Mouse (Mus musculus) left cerebral cortex, postnatal 10 days (tissue): ENCODE measurements around the gene Znrd1. TPM values are rescaled to one million over a fixed set of nuclear protein-coding genes. Genes with fewer than 3 reads are reported as not detected.
"Not testable (repeated sequence)": the region's sequence is repeated elsewhere in the genome, so short reads cannot be mapped to it uniquely, and the experiment has no call there.

ENCODE experiments used
- DNase-seq, 2 experiments: peaks; one replicate each; pipeline ENCODE4 v3.0.0; 2021 to 2022; ENCODE audit warnings: low spot score in 2 of 2, mixed read lengths in 1 of 2; ENCODE audit errors: extremely low spot score in 1 of 2
- intact Hi-C: fragments of 180-260 bp; cut with DNase I; formaldehyde crosslinking; loops from one replicate; pipeline ENCODE4 v1.15.1; 2025
- total RNA-seq, 2 experiments: library from RNA; stranded (reverse); gene quantifications; 2 replicates each; pipeline ENCODE4 v1.2.3; 2021

Gene Znrd1
- total RNA-seq, result 10 to 100 TPM; 25.3 to 27.8 TPM

GRCm38 (mm10) chr17:36957999-36958743 lies at the start of gene Znrd1, which contains the start of gene Znrd1as:
Gene Znrd1 (minus strand): TSS chr17:36958559.
Gene Znrd1as (plus strand): TSS chr17:36958592.
- DNase-seq, result peak; percentile 95 to 97
- intact Hi-C loops, result loop anchor here (5.0 kb wide), 1 partner anchor 44 kb away; the partner anchor contains the start of gene Zfp57

- DNase-seq, result no peak
- intact Hi-C loops, result loop anchor here (5.0 kb wide), 2 partner anchors 44 to 46 kb away; partner anchors contain the start of genes Gabbr1, Znrd1 and Znrd1as
Observed at GRCm38 (mm10) chr17:37003366-37003765, 45.0 kb upstream of the Znrd1 start.

GRCm38 (mm10) chr17:37002364-37003330 lies 44.3 kb upstream of the Znrd1 start:
- intact Hi-C loops, result loop anchor here (5.0 kb wide), 2 partner anchors 45 kb away; partner anchors contain the start of genes Gabbr1, Znrd1 and Znrd1as
- DNase-seq, result peak; percentile 59 to 77

GRCm38 (mm10) chr17:37000863-37001262 lies 42.5 kb upstream of the Znrd1 start, which contains the start of gene Zfp57:
Gene Zfp57 (plus strand): TSS chr17:37001163.
- DNase-seq, result no peak
- intact Hi-C loops, result loop anchor here (5.0 kb wide), 2 partner anchors 44 to 46 kb away; partner anchors contain the start of genes Gabbr1, Znrd1 and Znrd1as

GRCm38 (mm10) chr17:36998477-36998876 lies 40.1 kb upstream of the Znrd1 start:
- DNase-seq, result no peak
- intact Hi-C loops, result no loop called here

GRCm38 (mm10) chr17:36997033-36997735 lies 38.8 kb upstream of the Znrd1 start:
- intact Hi-C loops, result no loop called here
- peak; percentile 43 to 81 for DNase-seq

- DNase-seq, result no peak
- intact Hi-C loops, result no loop called here
Observed at GRCm38 (mm10) chr17:36995448-36995847, 37.1 kb upstream of the Znrd1 start.

GRCm38 (mm10) chr17:36994528-36994927 lies 36.2 kb upstream of the Znrd1 start:
- intact Hi-C loops, result no loop called here

GRCm38 (mm10) chr17:36993770-36994325 lies 35.5 kb upstream of the Znrd1 start:
- DNase-seq, result no peak
- intact Hi-C loops, result no loop called here

More at GRCm38 (mm10) chr17:36994528-36994927, 36.2 kb upstream of the Znrd1 start:
- DNase-seq, result no peak

- no peak for DNase-seq
- intact Hi-C loops, result no loop called here
Observed at GRCm38 (mm10) chr17:36992336-36993104, 34.2 kb upstream of the Znrd1 start.

GRCm38 (mm10) chr17:36990630-36991029 lies 32.3 kb upstream of the Znrd1 start:
- intact Hi-C loops, DNase-seq: not testable (repeated sequence)

GRCm38 (mm10) chr17:36989437-36989836 lies 31.1 kb upstream of the Znrd1 start, which contains the start of gene H2-M5:
Gene H2-M5 (minus strand): TSS chr17:36989537.
- DNase-seq, result no peak
- intact Hi-C loops, result no loop called here

- intact Hi-C loops, result no loop called here
- DNase-seq, result peak in 1 of 2 experiments; percentile 32
Observed at GRCm38 (mm10) chr17:36988475-36988874, 30.1 kb upstream of the Znrd1 start.

- no peak for DNase-seq
- intact Hi-C loops, result no loop called here
Observed at GRCm38 (mm10) chr17:36982253-36983155, 24.1 kb upstream of the Znrd1 start.

GRCm38 (mm10) chr17:36981845-36982244 lies 23.5 kb upstream of the Znrd1 start:
- DNase-seq, result no peak
- intact Hi-C loops, result no loop called here

GRCm38 (mm10) chr17:36981221-36981813 lies 23.0 kb upstream of the Znrd1 start, which contains the start of gene 2410137M14Rik:
Gene 2410137M14Rik (minus strand): TSS chr17:36981237.
- intact Hi-C loops, result no loop called here
- DNase-seq, result no peak
